Mouse (Mus musculus) embryonic facial prominence, embryonic 14.5 days (tissue): Measurements from ENCODE around the gene Foxp4. TPM values are rescaled to one million over a fixed set of nuclear protein-coding genes. Genes with fewer than 3 reads are reported as not detected.

Source experiments
- ATAC-seq: fragments of 200-750 bp; cut with Nextera tagmentation; 2 replicates; pipeline ENCODE4 v1.8.0; 2017; ENCODE audit warnings: low read depth, moderate number of reproducible peaks, moderate TSS enrichment
- DNase-seq: peaks from one replicate; pipeline ENCODE4 v3.0.0-alpha.2; 2015; ENCODE audit warnings: low spot score
- H3K27ac ChIP-seq: fragments of 300-500 bp; sonication (generic); replicated peaks from 2 replicates; pipeline ENCODE4 v1.5.1; 2014; ENCODE audit warnings: low read depth, mild to moderate bottlenecking, low read length, moderate library complexity
- H3K27me3 ChIP-seq: fragments of 300-500 bp; sonication (generic); replicated peaks from 2 replicates; pipeline ENCODE4 v1.6.1; 2014; ENCODE audit warnings: low read length; ENCODE audit not compliant: control insufficient read depth, insufficient read depth
- H3K36me3 ChIP-seq: fragments of 300-500 bp; sonication (generic); 2 replicates; pipeline ENCODE4 v1.6.1; 2014; ENCODE audit warnings: low read length, mixed read lengths; ENCODE audit not compliant: control insufficient read depth, insufficient read depth
- H3K4me1 ChIP-seq: fragments of 300-500 bp; sonication (generic); 2 replicates; pipeline ENCODE4 v1.6.1; 2014; ENCODE audit warnings: antibody characterized with exemption, low read length; ENCODE audit not compliant: control insufficient read depth, insufficient read depth
- H3K4me2 ChIP-seq: fragments of 300-500 bp; sonication (generic); 2 replicates; pipeline ENCODE4 v1.6.1; 2014; ENCODE audit warnings: low read depth, mild to moderate bottlenecking, low read length, moderate library complexity, mixed read lengths
- H3K4me3 ChIP-seq: fragments of 300-500 bp; sonication (generic); 2 replicates; pipeline ENCODE4 v1.5.1; 2014; ENCODE audit warnings: low read depth, mild to moderate bottlenecking, low read length
- H3K9ac ChIP-seq: fragments of 300-500 bp; sonication (generic); 2 replicates; pipeline ENCODE4 v1.6.1; 2014; ENCODE audit warnings: low read depth, mild to moderate bottlenecking, low read length, moderate library complexity, mixed read lengths
- H3K9me3 ChIP-seq: fragments of 300-500 bp; sonication (generic); 2 replicates; pipeline ENCODE4 v1.6.1; 2016; ENCODE audit warnings: low read length; ENCODE audit not compliant: control insufficient read depth
- WGBS: fragments of 180-500 bp; shearing (Covaris S2); extraction: QIAGEN DNeasy Blood & Tissue Kit; methylation state at CpG from one replicate; pipeline ENCODE4 v1.1.7; 2014; 5-methylcytosine and 5-hydroxymethylcytosine counted together
- polyA plus RNA-seq: library from polyadenylated mRNA; unstranded; fragments of >200 nt; fragmentation: Nextera tagmentation; extraction: Ambion mirVana; gene quantifications from 2 replicates; pipeline ENCODE4 v1.2.1, GENCODE M21; 2014

Gene Foxp4
- polyA plus RNA-seq, 1 experiment from 2014 or later, result 21.0 TPM

DNA sequence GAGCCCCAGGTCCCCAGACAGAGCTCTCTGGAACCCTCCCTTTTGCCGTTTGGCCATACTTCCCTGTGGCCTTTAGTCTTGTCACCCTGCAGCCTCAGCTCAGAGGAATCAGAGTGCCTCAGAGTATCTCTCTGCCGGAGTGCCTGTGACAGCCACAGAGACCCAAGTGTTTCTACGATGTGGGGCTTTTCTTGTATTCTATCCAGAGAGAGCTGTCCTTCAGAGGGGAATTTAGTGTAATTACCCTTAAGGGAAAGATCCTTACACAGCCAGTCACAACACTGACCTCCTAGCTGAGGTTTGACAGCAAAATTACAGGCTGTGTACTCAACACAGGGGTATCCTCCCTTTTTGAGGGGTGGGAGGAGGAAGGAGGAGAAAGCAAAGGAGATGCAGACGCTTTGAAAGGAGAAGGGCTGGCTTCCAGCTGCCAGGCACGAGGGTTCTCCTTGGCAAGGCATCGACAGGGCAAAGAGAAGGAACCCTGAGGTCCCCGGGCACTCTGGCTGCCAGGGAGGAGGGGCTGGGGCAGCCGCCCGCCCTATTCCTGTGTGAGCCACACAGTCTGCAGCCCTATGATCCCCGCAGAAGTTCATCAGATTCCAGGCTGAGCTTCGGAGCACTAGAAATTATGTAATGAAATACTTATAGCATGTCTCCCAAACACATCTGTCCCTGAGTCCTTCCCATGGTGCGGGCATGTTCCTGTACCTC lies 28.1 kb upstream of the Foxp4 start:
- no peak overlapping the region for H3K9ac ChIP-seq
- H3K4me1 ChIP-seq, result 0 out of 2 replicates have a peak, but pooled peaks cover 3% of the 10 kb centered on the region
- ATAC-seq, result peak; percentile 54; the same call in 1 of the 2 replicates
- no peak overlapping the region for H3K27ac ChIP-seq
- no peak overlapping the region for H3K4me3 ChIP-seq
- 0 out of 2 replicates have a peak overlapping the region, but pooled peaks have one; percentile 13 for H3K4me2 ChIP-seq
- H3K9me3 ChIP-seq, result no peaks in the 10 kb centered on the region
- peak; percentile 42 for DNase-seq
- no peaks in the 10 kb centered on the region for H3K36me3 ChIP-seq
- H3K27me3 ChIP-seq, result peaks cover 4% of the 10 kb centered on the region; the same call in 1 of the 2 replicates
- WGBS, result 11% methylated on average over 12 of the region's 12 CpGs

DNA sequence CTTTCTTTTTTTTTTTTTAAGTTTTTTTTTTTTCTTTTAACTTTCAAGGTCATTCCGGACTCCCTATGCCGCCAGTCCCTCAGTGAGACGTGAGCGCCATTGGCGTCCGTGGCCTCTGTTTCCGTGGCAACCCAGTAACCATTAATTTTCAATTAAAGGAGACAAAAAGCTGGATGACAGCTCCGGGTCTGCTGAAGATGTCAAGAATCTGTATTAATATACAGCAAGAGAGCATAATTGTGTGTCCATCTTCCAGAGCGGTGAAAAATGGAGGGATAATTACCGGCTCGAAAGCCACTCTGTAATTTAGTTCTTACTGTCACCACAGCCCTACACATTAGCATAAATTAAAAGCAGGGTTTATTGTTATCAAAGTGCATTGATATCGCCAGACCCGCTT lies 27.0 kb upstream of the Foxp4 start:
- peaks cover 8% of the 10 kb centered on the region; the same call in 1 of the 2 replicates for H3K4me1 ChIP-seq
- no peaks in the 10 kb centered on the region for H3K36me3 ChIP-seq
- H3K4me2 ChIP-seq, result no peak overlapping the region
- no peaks in the 10 kb centered on the region for H3K9me3 ChIP-seq
- WGBS, result 53% methylated on average over 13 of the region's 13 CpGs
- H3K4me3 ChIP-seq, result no peak overlapping the region
- peaks cover 9% of the 10 kb centered on the region; the same call in 1 of the 2 replicates for H3K27me3 ChIP-seq
- no peak overlapping the region for H3K9ac ChIP-seq
- H3K27ac ChIP-seq, result no peak overlapping the region
- no peak for DNase-seq
- no peak for ATAC-seq

DNA sequence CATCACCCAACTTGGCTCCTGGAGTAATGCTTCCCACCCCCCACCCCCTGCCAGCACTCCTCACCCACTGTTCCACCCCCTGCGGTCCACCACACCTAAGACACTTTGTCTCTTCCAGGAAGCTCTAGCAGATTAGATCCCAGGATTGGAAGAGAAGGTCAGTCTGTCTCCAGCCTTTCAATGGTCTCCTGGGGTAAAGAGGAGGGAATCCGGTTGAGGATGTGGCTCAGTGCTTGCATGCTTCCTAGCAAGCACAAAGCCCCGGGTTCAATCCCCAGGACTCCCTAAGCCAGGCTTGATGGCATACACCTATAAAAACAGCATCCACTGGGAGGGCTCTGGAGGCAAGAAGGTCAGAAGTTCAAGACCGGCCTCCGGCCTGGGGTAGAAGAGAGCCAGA lies 26.4 kb upstream of the Foxp4 start:
- H3K36me3 ChIP-seq, result no peaks in the 10 kb centered on the region
- no peak overlapping the region for H3K4me3 ChIP-seq
- no peak overlapping the region for H3K4me2 ChIP-seq
- WGBS, result 79% methylated on average over 5 of the region's 5 CpGs
- H3K4me1 ChIP-seq, result peaks cover 8% of the 10 kb centered on the region; the same call in 1 of the 2 replicates
- no peak for ATAC-seq
- DNase-seq, result no peak
- H3K27ac ChIP-seq, result no peak overlapping the region
- no peaks in the 10 kb centered on the region for H3K9me3 ChIP-seq
- H3K27me3 ChIP-seq, result peaks cover 9% of the 10 kb centered on the region; the same call in 1 of the 2 replicates
- H3K9ac ChIP-seq, result no peak overlapping the region

DNA sequence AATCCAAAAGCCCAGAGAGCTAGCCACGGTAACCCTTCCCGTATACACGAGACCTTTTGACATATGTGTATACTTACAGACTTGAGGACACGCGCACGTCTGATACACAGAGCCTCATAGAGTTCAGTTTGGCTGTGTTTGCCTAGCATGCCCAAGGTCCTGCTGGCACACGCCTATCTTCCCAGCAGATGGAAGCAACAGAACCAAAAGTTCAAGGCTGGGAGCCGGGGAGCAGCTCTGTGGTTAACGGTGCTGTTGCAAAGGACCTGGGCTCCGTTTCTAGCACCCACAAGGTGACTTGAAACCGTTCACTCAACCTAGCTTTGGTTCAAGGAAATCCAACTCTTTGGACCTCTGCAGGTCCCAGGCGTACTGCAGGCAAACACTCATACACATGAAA lies 25.0 kb upstream of the Foxp4 start:
- ATAC-seq, result no peak
- Histone ChIP-seq H3K9me3 (no peaks in the 10 kb centered on the region), H3K27me3 (peaks cover 9% of the 10 kb centered on the region; the same call in 1 of the 2 replicates)

DNA sequence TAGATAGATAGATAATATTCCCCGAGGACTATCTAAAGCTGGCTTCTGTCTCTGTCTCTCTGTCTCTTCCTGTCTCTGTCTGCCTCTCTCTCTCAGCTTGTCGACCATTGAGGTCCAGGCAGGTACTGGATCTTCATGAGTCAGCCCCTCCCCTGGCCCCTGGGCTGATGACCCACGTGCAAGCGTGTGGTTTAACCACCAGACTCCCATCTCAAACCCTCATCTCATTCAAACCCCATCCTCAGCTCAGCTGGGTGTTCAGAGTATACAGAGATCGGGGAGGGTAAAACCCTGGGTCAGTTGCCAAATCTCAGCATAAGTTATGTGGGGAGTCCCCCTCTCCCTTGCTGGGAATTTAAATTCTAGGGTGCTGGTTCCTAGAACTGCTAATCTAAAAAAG lies 24.3 kb upstream of the Foxp4 start:
- Histone ChIP-seq H3K4me2 (no peak overlapping the region), H3K27ac (no peak overlapping the region), H3K4me3 (no peak overlapping the region), H3K36me3 (no peaks in the 10 kb centered on the region), H3K27me3 (peaks cover 9% of the 10 kb centered on the region; the same call in 1 of the 2 replicates), H3K9me3 (no peaks in the 10 kb centered on the region), H3K4me1 (peaks cover 8% of the 10 kb centered on the region; the same call in 1 of the 2 replicates), H3K9ac (no peak overlapping the region)
- DNase-seq (no peak), ATAC-seq (no peak)
- WGBS, result 80% methylated on average over 5 of the region's 5 CpGs

More for the DNA sequence above, 25.0 kb upstream of the Foxp4 start:
- Histone ChIP-seq H3K4me3 (no peak overlapping the region), H3K27ac (no peak overlapping the region), H3K4me2 (no peak overlapping the region), H3K36me3 (no peaks in the 10 kb centered on the region), H3K9ac (no peak overlapping the region), H3K4me1 (peaks cover 8% of the 10 kb centered on the region; the same call in 1 of the 2 replicates)
- WGBS, result 89% methylated on average over 12 of the region's 12 CpGs
- no peak for DNase-seq

DNA sequence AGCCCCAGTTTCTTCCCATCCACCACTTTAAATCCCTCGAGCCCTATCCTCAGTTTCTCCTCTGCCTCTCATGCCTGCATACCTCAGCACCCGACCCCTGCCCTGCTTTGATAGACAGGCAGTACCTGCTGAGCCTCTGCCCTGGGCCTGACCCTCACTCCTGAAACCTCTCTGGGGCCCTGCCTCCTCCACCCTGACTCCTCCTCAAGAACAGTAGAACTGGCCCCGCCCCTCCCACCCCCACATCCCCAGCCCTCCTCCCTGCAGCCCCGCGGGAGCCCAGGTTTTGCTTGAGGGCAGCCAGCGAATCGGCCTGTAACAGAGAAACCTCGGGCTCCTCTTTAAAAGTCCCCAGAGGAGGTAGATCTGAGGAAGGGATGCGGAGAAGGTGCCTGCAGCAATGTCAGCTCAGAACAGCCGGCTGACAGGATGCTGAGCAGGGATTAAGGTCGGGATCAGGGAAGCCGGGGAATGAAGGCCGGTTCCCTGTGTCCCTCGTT lies 22.5 kb upstream of the Foxp4 start:
- Histone ChIP-seq H3K9me3 (no peaks in the 10 kb centered on the region), H3K27ac (no peak overlapping the region), H3K4me1 (peaks cover 5% of the 10 kb centered on the region; the same call in 1 of the 2 replicates), H3K9ac (0 out of 2 replicates have a peak overlapping the region, but pooled peaks have one; percentile 19), H3K36me3 (no peaks in the 10 kb centered on the region), H3K27me3 (0 out of 2 replicates have a peak, but pooled peaks cover 9% of the 10 kb centered on the region), H3K4me2 (peak overlapping the region; percentile 16), H3K4me3 (no peak overlapping the region)
- ATAC-seq (peak; percentile 50; the same call in 1 of the 2 replicates), DNase-seq (no peak)
- WGBS, result 2% methylated on average over 14 of the region's 14 CpGs

DNA sequence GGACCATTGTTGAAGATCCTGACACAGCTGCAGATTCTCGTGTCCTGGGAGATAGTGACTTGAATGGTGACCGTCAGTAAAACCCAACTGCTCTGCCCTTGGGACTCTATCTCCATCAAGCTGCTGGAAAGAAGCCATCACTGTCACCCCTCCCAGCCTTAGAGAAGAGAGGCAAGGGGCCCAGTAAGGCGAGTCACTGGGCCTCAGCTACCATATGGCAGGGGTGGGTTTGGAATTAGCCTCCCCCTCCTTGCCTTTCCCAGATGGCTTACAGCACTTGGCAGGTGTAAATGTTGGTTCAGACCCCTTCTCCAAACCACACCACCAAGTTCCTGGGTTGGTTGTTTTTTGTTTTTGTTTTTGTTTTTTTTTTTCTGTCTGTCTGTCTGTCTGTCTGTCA lies 21.7 kb upstream of the Foxp4 start:
- DNase-seq (no peak), ATAC-seq (no peak)
- 78% methylated on average over 3 of the region's 3 CpGs for WGBS

DNA sequence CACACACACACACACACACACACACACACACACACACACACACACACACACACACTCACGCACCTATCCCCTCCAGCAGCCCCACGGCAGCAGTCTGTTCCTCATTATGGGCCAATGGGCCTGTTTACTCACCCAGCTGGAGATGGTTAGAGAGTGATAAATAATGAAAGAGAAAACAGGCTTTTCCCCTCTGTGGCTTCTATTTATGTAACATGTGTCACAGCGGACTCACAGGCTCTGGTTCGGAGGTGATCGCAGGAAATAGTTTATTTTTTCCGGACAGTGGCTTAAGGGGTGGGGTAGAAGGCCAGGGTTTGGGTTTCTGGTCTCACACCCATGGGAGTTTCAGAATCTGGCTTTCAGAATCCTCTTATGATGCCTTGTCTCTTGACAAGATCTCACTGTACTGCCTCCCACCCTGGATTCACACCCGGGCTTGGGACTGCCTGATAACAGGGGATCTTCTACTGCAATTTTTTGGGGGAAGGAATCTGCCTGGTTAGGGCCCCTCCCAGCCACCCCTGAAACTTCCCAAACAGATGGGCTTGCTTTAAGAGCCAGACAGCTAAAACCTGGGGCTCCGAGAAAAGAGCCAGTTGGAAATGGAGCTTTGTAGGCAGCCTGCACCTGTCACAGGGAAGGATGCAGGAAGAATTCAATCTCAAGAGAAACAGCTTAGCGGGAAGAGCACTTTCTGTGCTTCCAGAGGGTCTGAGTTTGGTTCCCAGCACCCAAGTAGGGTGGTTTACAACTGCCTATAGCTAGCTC lies 18.8 kb upstream of the Foxp4 start:
- no peaks in the 10 kb centered on the region for H3K36me3 ChIP-seq
- no peaks in the 10 kb centered on the region for H3K9me3 ChIP-seq
- no peak overlapping the region for H3K9ac ChIP-seq
- 27% methylated on average over 9 of the region's 9 CpGs for WGBS
- H3K27me3 ChIP-seq, result 0 out of 2 replicates have a peak, but pooled peaks cover 5% of the 10 kb centered on the region
- H3K4me3 ChIP-seq, result no peak overlapping the region
- H3K4me2 ChIP-seq, result peak overlapping the region; percentile 7; the same call in 1 of the 2 replicates
- peak; percentile 78 for DNase-seq
- peak; percentile 68; the same call in 1 of the 2 replicates for ATAC-seq
- H3K4me1 ChIP-seq, result peaks cover 5% of the 10 kb centered on the region; the same call in 1 of the 2 replicates
- no peak overlapping the region for H3K27ac ChIP-seq

More for the DNA sequence above, 21.7 kb upstream of the Foxp4 start:
- H3K9ac ChIP-seq, result no peak overlapping the region
- no peak overlapping the region for H3K4me2 ChIP-seq
- H3K9me3 ChIP-seq, result no peaks in the 10 kb centered on the region
- peaks cover 5% of the 10 kb centered on the region; the same call in 1 of the 2 replicates for H3K4me1 ChIP-seq
- 0 out of 2 replicates have a peak, but pooled peaks cover 5% of the 10 kb centered on the region for H3K27me3 ChIP-seq
- H3K4me3 ChIP-seq, result no peak overlapping the region
- H3K27ac ChIP-seq, result no peak overlapping the region
- H3K36me3 ChIP-seq, result no peaks in the 10 kb centered on the region
